Mouse (Mus musculus): ENCODE data around the gene Entpd1. TPM values are rescaled to one million over a fixed set of nuclear protein-coding genes. Genes with fewer than 3 reads are reported as not detected.

Entpd1 gene
- polyA plus RNA-seq (2015; fragmentation: Nextera tagmentation; extraction: Ambion mirVana) = 10.0 and 10.8 TPM in 2 replicates

DNA sequence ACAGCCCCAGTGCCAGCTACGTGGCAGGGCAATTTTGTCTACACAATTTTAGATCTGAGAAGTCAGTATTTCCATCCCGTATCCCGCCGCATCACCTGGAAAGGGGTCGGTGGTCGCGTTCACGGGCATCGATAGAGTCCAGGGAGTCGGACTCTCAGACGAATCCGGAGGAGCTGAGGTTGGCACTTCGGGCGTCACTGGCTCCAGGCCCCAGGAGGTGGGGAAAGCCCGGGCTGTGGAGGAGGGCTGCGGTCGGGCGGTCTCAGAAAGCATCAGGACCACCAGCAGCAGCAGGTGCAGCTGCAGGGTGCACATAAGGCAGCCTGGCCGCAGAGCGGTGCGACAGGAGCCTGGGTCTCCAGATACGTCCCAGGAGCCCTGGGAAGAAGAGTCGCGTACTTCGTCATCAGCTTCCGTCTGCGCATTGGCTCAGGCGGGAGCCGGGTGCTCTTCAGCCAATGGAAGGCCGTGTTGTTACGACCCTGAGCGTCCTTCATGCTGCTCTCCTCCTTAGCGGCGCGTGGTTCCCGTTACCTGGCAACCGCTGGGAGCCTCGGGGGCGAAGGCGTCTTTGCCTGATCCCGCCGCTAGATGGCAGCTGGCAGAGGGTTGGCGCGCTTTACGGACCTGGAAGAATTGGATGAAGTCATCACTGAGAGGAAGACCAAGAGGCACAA lies at the start of gene Entpd1, which contains the start of gene Tctn3:
TSS of gene Entpd1 (plus strand) at position 537 of the 677 bp plus-strand sequence.
TSS of gene Tctn3 (minus strand) at position 404 of the 677 bp plus-strand sequence.
- Histone ChIP-seq H3K4me1 (replicated peaks; ENCODE audit: control insufficient read depth, insufficient read depth) (no peaks in the 10 kb centered on the region), H3K36me3 (ENCODE audit: control insufficient read depth, insufficient read depth, low read length) (peaks cover 4% of the 10 kb centered on the region; the same call in 1 of the 2 replicates), H3K9me3 (ENCODE audit: control insufficient read depth, low read length) (no peaks in the 10 kb centered on the region), H3K9ac (ENCODE audit: low read length) (peak within 1 kb of the TSS; percentile 65), H3K4me3 (ENCODE audit: low read depth, low read length) (peak within 1 kb of the TSS; percentile 65), H3K27ac (replicated peaks) (no peak within 1 kb of the TSS), H3K27me3 (ENCODE audit: control insufficient read depth, insufficient read depth, low read length) (no peaks in the 10 kb centered on the region), H3K4me2 (replicated peaks; ENCODE audit: low read depth) (peak within 1 kb of the TSS; percentile 74)
- 0% methylated on average over 45 of the region's 45 CpGs for WGBS
- ATAC-seq (ENCODE audit: low FRiP score, low TSS enrichment) (peak; percentile 100), DNase-seq (ENCODE audit: low spot score) (peak; percentile 96)
- TF ChIP-seq CTCF (IDR thresholded peaks at IDR 0.05; ENCODE audit: low read depth) (peak; percentile 99), EP300 (optimal IDR thresholded peaks at IDR 0.05) (no peak)

- no peak overlapping the region for H3K4me3 ChIP-seq (ENCODE audit: low read depth, low read length)
- no peak overlapping the region for H3K4me2 ChIP-seq (replicated peaks; ENCODE audit: low read depth)
- H3K4me1 ChIP-seq (replicated peaks; ENCODE audit: control insufficient read depth, insufficient read depth) = no peaks in the 10 kb centered on the region
- no peaks in the 10 kb centered on the region for H3K9me3 ChIP-seq (ENCODE audit: control insufficient read depth, low read length)
- H3K27ac ChIP-seq (replicated peaks) = no peak overlapping the region
- H3K9ac ChIP-seq (ENCODE audit: low read length) = no peak overlapping the region
- peaks cover 30% of the 10 kb centered on the region for H3K36me3 ChIP-seq (ENCODE audit: control insufficient read depth, insufficient read depth, low read length)
- DNase-seq (ENCODE audit: low spot score) (no peak), ATAC-seq (ENCODE audit: low FRiP score, low TSS enrichment) (no peak)
- no peaks in the 10 kb centered on the region for H3K27me3 ChIP-seq (ENCODE audit: control insufficient read depth, insufficient read depth, low read length)
- 66% methylated on average over 10 of the region's 10 CpGs for WGBS
- TF ChIP-seq EP300 (optimal IDR thresholded peaks at IDR 0.05) (no peak), CTCF (IDR thresholded peaks at IDR 0.05; ENCODE audit: low read depth) (no peak)
Measured at GRCm38 (mm10) chr19:40563880-40564645, 48.1 kb upstream of the Entpd1 start.

GRCm38 (mm10) chr19:40567616-40568015 lies 44.5 kb upstream of the Entpd1 start:
- no peak overlapping the region for H3K4me2 ChIP-seq (replicated peaks; ENCODE audit: low read depth)
- no peaks in the 10 kb centered on the region for H3K4me1 ChIP-seq (replicated peaks; ENCODE audit: control insufficient read depth, insufficient read depth)
- no peak for DNase-seq (ENCODE audit: low spot score)
- H3K36me3 ChIP-seq (ENCODE audit: control insufficient read depth, insufficient read depth, low read length) = peaks cover 38% of the 10 kb centered on the region
- H3K27me3 ChIP-seq (ENCODE audit: control insufficient read depth, insufficient read depth, low read length) = no peaks in the 10 kb centered on the region
- H3K27ac ChIP-seq (replicated peaks) = no peak overlapping the region
- H3K9ac ChIP-seq (ENCODE audit: low read length) = no peak overlapping the region
- WGBS = 78% methylated on average over 3 of the region's 3 CpGs
- no peak for TF ChIP-seq CTCF (IDR thresholded peaks at IDR 0.05; ENCODE audit: low read depth)
- no peak for TF ChIP-seq EP300 (optimal IDR thresholded peaks at IDR 0.05)
- peaks cover 2% of the 10 kb centered on the region; the same call in 1 of the 2 replicates for H3K9me3 ChIP-seq (ENCODE audit: control insufficient read depth, low read length)
- ATAC-seq (ENCODE audit: low FRiP score, low TSS enrichment) = no peak
- H3K4me3 ChIP-seq (ENCODE audit: low read depth, low read length) = no peak overlapping the region

DNA sequence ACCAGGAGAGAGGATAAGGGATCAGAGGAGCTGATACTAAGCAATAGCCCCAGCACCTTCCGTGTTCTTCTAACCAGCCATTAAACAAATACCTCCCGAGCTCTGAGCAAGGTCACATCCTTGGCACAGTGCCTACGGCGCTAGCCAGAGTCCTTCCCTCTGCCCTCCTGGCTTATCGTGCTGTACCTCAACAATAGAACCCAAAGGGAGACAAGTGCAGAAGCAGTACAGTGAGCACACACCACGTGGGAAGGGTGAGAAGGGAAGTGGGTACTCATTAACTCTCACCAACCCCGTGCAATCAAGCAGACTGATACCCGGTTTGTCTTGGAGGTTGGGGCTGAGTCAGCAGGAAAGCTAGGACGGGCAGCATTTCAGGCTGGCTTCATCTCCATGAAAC lies 41.4 kb upstream of the Entpd1 start:
- Histone ChIP-seq H3K9me3 (ENCODE audit: control insufficient read depth, low read length) (peaks cover 2% of the 10 kb centered on the region; the same call in 1 of the 2 replicates), H3K4me3 (ENCODE audit: low read depth, low read length) (no peak overlapping the region), H3K36me3 (ENCODE audit: control insufficient read depth, insufficient read depth, low read length) (peaks cover 37% of the 10 kb centered on the region), H3K27me3 (ENCODE audit: control insufficient read depth, insufficient read depth, low read length) (no peaks in the 10 kb centered on the region), H3K4me2 (replicated peaks; ENCODE audit: low read depth) (no peak overlapping the region), H3K27ac (replicated peaks) (no peak overlapping the region), H3K4me1 (replicated peaks; ENCODE audit: control insufficient read depth, insufficient read depth) (no peaks in the 10 kb centered on the region), H3K9ac (ENCODE audit: low read length) (no peak overlapping the region)
- TF ChIP-seq CTCF (IDR thresholded peaks at IDR 0.05; ENCODE audit: low read depth) = no peak
- no peak for TF ChIP-seq EP300 (optimal IDR thresholded peaks at IDR 0.05)
- peak; percentile 97 for ATAC-seq (ENCODE audit: low FRiP score, low TSS enrichment)
- peak; percentile 87 for DNase-seq (ENCODE audit: low spot score)
- 72% methylated on average over 9 of the region's 9 CpGs for WGBS

- WGBS = 46% methylated on average over 5 of the region's 5 CpGs
Measured at GRCm38 (mm10) chr19:40575438-40575837, 36.7 kb upstream of the Entpd1 start.

More at GRCm38 (mm10) chr19:40575438-40575837, 36.7 kb upstream of the Entpd1 start:
- DNase-seq (ENCODE audit: low spot score) (peak; percentile 43), ATAC-seq (ENCODE audit: low FRiP score, low TSS enrichment) (peak; percentile 39)
- Histone ChIP-seq H3K9me3 (ENCODE audit: control insufficient read depth, low read length) (no peaks in the 10 kb centered on the region), H3K9ac (ENCODE audit: low read length) (no peak overlapping the region), H3K4me1 (replicated peaks; ENCODE audit: control insufficient read depth, insufficient read depth) (no peaks in the 10 kb centered on the region), H3K4me2 (replicated peaks; ENCODE audit: low read depth) (no peak overlapping the region), H3K27me3 (ENCODE audit: control insufficient read depth, insufficient read depth, low read length) (no peaks in the 10 kb centered on the region), H3K4me3 (ENCODE audit: low read depth, low read length) (no peak overlapping the region), H3K27ac (replicated peaks) (no peak overlapping the region; the same call in 1 of the 2 replicates), H3K36me3 (ENCODE audit: control insufficient read depth, insufficient read depth, low read length) (peaks cover 18% of the 10 kb centered on the region)
- no peak for TF ChIP-seq EP300 (optimal IDR thresholded peaks at IDR 0.05)
- no peak for TF ChIP-seq CTCF (IDR thresholded peaks at IDR 0.05; ENCODE audit: low read depth)

Data from stomach, postnatal 0 days (tissue).